Mouse (Mus musculus) liver, adult 2 months (tissue): ENCODE measurements around the gene Grik3. TPM values are rescaled to one million over a fixed set of nuclear protein-coding genes. Genes with fewer than 3 reads are reported as not detected.

Experiments
- DNase-seq: peaks from one replicate; pipeline ENCODE4 v3.0.0-alpha.2; 2011; ENCODE audit warnings: low read depth, low spot score; ENCODE audit errors: extremely low read depth
- H3K27ac ChIP-seq: fragments of 200-500 bp; replicated peaks from 2 replicates; pipeline ENCODE4 v1.5.1; 2012; ENCODE audit warnings: low read depth, mild to moderate bottlenecking, control low read depth, inconsistent platforms, low read length; ENCODE audit not compliant: insufficient read depth
- H3K27me3 ChIP-seq: fragments of 200-500 bp; 2 replicates; pipeline ENCODE4 v1.6.1; 2012; ENCODE audit warnings: mild to moderate bottlenecking, moderate library complexity, low read length, inconsistent platforms; ENCODE audit not compliant: control insufficient read depth, insufficient read depth
- H3K36me3 ChIP-seq: fragments of 200-500 bp; 2 replicates; pipeline ENCODE4 v1.6.1; 2012; ENCODE audit warnings: low read length, inconsistent platforms; ENCODE audit not compliant: control insufficient read depth, insufficient read depth
- H3K4me1 ChIP-seq: fragments of 200-500 bp; 2 replicates; pipeline ENCODE4 v1.6.1; 2011; ENCODE audit warnings: low read length; ENCODE audit not compliant: control insufficient read depth, insufficient read depth
- H3K4me3 ChIP-seq: fragments of 200-500 bp; 2 replicates; pipeline ENCODE4 v1.5.1; 2011; ENCODE audit warnings: low read depth, mild to moderate bottlenecking, control low read depth, low read length, moderate library complexity; ENCODE audit not compliant: insufficient read depth
- H3K79me2 ChIP-seq: fragments of 200-500 bp; 2 replicates; pipeline ENCODE4 v1.6.1; 2012; ENCODE audit warnings: inconsistent platforms, mild to moderate bottlenecking, low read length, moderate library complexity; ENCODE audit not compliant: control insufficient read depth, insufficient read depth
- H3K9ac ChIP-seq: fragments of 200-500 bp; 2 replicates; pipeline ENCODE4 v1.6.1; 2012; ENCODE audit warnings: low read depth, mild to moderate bottlenecking, control low read depth, inconsistent platforms, low read length
- CTCF ChIP-seq: fragments of 200-500 bp; IDR thresholded peaks from 2 replicates; pipeline ENCODE4 v1.5.1; 2011; ENCODE audit warnings: low read depth, low read length, control low read depth
- POLR2A ChIP-seq: fragments of 200-500 bp; IDR thresholded peaks from 2 replicates; pipeline ENCODE4 v1.6.1; 2011; ENCODE audit warnings: low read length, control low read depth; ENCODE audit not compliant: insufficient read depth; ENCODE audit errors: extremely low read depth
- WGBS: fragments of 180-500 bp; shearing (Covaris S2); methylation state at CpG from one replicate; pipeline ENCODE4 v1.1.7; 2018; 5-methylcytosine and 5-hydroxymethylcytosine counted together
- polyA plus RNA-seq: library from polyadenylated mRNA; depleted of rRNA; stranded (reverse); fragments of >200 nt; gene quantifications from 2 replicates; pipeline ENCODE4 v1.2.3, GENCODE M21; 2012
- total RNA-seq: library from RNA; depleted of rRNA; stranded (reverse); fragments of >200 nt; gene quantifications from 2 replicates; pipeline ENCODE4 v1.2.3, GENCODE M21; 2014

Grik3 gene
- total and polyA plus RNA-seq, 2 experiments, result 0.04 TPM; not detected in 1

DNA sequence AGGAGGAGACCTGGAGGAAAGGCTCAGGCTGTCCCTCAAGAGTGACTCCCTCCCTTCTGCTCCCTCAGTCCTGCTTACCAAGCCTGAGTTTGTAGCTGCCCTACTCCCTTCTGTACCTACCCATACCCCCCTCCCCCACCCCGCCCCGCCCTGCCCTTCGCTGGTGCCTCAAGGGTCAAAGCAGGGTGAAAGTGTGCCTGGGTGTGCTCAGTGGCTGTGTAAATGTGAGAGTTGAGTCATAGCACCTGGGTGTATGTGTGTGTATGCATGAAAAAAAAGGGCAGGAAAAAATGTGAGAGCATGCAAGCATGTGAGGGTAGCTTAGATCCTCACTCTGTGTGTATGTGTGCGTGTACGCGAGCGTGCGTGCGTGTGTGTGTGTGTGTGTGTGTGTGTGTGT, 49.1 kb downstream of the Grik3 start:
- H3K27ac ChIP-seq, result no peak overlapping the region
- H3K27me3 ChIP-seq, result no peaks in the 10 kb centered on the region
- no peaks in the 10 kb centered on the region for H3K4me1 ChIP-seq
- no peak overlapping the region for H3K4me3 ChIP-seq
- no peaks in the 10 kb centered on the region for H3K36me3 ChIP-seq
- no peak for TF ChIP-seq POLR2A
- TF ChIP-seq CTCF, result no peak
- no peak overlapping the region for H3K9ac ChIP-seq
- WGBS, result 81% methylated on average over 9 of the region's 9 CpGs
- DNase-seq, result no peak
- no peaks in the 10 kb centered on the region for H3K79me2 ChIP-seq

DNA sequence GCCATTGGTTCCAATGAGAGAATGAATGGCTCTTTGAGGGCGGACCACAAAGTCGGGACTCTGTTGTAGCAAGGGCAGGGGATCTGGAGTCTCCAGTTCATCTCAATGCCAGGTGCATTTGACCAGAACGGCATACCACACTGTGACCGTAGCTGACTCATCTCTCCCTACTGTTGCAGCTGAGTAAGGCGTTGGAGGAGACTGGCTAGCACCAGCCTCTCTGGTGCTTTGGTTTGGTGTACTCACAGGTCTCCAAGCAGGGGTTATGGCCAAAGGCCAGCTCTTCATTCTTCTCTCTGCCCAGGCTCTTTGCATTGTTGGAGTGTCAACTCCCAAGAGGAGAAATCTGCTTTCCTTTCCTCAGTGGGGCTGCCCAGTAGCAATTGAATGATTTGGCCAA, 52.7 kb downstream of the Grik3 start:
- H3K4me3 ChIP-seq, result no peak overlapping the region
- WGBS, result 79% methylated on average over 5 of the region's 5 CpGs
- H3K9ac ChIP-seq, result no peak overlapping the region
- no peak for TF ChIP-seq CTCF
- TF ChIP-seq POLR2A, result no peak
- no peaks in the 10 kb centered on the region for H3K27me3 ChIP-seq
- no peak overlapping the region for H3K27ac ChIP-seq
- H3K36me3 ChIP-seq, result no peaks in the 10 kb centered on the region
- no peak for DNase-seq
- H3K79me2 ChIP-seq, result no peaks in the 10 kb centered on the region
- H3K4me1 ChIP-seq, result no peaks in the 10 kb centered on the region

DNA sequence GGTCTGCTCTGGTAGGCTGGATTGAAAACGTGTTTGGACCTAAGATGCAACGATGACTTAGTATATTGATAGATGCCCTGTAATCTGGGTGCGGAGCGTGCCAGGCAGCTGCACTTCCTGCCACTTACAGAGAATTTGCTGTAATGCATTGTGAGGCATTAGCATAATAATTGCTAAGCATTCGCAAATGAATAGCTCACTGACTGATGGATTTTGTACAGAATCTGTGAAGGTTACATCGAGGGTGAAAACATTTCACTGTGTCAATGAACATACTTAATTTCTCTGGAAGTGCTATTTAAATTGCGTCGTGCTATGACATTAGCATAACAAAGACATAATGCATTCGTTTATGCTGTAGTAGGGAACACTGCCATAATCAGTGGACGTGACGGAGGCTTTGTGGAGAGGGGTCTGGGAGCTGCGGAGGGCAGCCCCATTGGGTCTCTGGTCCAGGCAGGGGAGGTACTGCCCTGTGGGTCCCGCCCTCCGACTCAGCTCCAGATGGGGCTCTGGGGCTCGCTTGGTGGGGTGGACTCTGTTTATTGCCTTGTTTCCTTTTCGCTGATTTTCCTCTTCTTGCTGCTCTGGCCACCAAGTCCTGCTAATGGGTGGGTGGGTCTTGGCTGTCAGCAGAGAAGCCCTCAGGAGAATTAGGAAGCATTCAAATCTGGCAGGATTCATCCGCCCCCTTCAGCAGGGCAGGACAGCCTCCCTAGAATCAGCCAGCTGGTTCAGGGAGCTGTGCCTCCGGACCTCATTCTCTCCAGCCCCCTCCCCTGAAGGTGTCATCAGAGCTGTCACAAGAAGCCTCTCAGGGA, 54.7 kb downstream of the Grik3 start:
- H3K27me3 ChIP-seq, result no peaks in the 10 kb centered on the region
- no peaks in the 10 kb centered on the region for H3K79me2 ChIP-seq
- no peaks in the 10 kb centered on the region for H3K36me3 ChIP-seq
- TF ChIP-seq POLR2A (no peak), CTCF (no peak)
- 42% methylated on average over 18 of the region's 18 CpGs for WGBS
- H3K9ac ChIP-seq, result no peak overlapping the region
- no peaks in the 10 kb centered on the region for H3K4me1 ChIP-seq
- no peak overlapping the region for H3K27ac ChIP-seq
- no peak overlapping the region for H3K4me3 ChIP-seq
- no peak for DNase-seq

DNA sequence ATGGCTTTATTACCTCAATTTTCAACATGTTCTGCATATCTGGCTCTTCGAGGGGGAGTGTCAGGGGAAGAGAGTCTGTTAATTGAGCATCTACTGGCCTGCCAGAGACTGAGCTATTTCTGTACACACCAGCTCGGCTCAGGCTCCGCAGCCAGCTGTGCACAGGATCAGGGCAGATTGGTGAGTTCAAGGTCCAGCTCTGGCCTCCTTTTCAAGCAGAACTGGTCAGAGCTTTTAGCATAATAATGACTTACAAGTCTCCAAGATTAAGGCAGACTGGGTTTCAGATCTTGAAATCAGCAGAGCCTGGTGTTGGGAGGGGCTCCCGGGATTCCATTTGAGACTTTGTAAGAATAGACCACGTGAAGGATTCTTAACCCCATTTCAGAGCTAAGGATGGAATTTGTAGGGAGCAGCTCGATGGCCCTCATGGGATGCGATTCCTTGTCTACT, 55.3 kb downstream of the Grik3 start:
- H3K9ac ChIP-seq, result no peak overlapping the region
- no peak overlapping the region for H3K27ac ChIP-seq
- TF ChIP-seq POLR2A (no peak), CTCF (no peak)
- H3K36me3 ChIP-seq, result no peaks in the 10 kb centered on the region
- no peaks in the 10 kb centered on the region for H3K79me2 ChIP-seq
- WGBS, result 63% methylated on average over 7 of the region's 7 CpGs
- H3K4me3 ChIP-seq, result no peak overlapping the region
- no peak for DNase-seq
- no peaks in the 10 kb centered on the region for H3K4me1 ChIP-seq
- no peaks in the 10 kb centered on the region for H3K27me3 ChIP-seq

DNA sequence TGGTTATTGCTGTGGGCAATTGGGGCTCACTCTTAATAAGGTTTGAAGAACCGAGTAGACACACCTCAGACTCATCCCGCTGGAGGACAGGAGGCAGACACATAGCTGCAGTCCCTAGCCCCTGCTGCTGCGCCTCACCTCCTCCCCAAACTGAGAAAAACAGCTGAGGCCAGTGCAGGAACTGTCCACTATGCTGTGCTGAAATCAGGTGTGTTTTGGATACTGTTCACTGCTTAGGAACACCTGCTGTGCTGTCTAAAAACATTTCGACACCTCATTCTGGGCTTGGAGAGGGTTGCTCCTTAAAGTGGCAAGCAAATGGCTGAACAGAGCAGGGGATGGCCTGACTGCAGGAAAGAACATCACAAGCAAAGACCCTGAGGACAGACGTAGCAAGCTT, 57.7 kb downstream of the Grik3 start:
- Histone ChIP-seq H3K4me3 (no peak overlapping the region), H3K36me3 (no peaks in the 10 kb centered on the region), H3K79me2 (no peaks in the 10 kb centered on the region), H3K27me3 (no peaks in the 10 kb centered on the region; the same call in 1 of the 2 replicates), H3K4me1 (no peaks in the 10 kb centered on the region), H3K9ac (no peak overlapping the region), H3K27ac (no peak overlapping the region)
- DNase-seq, result no peak
- WGBS, result 46% methylated on average over 5 of the region's 5 CpGs
- no peak for TF ChIP-seq CTCF
- no peak for TF ChIP-seq POLR2A

DNA sequence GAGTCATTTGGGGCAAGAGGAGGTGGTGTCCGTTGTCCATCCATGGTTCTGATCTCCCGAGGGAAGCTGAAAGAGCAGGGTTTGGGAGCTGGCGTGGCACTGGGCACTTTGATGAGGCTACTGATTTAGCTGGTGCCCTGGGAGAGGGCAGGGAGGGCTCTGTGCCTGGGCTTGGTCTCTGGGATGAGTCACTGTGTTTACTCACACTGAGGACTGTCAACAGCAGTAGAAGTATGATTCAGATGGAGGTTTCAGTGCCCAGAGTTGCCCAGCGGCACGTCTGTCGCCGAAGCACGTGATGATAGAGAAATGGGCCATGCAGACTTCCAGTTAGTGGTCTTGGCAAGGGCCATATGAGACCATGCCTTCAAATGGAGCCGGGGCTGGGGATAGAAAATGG, 63.3 kb downstream of the Grik3 start:
- no peaks in the 10 kb centered on the region for H3K79me2 ChIP-seq
- DNase-seq, result no peak
- H3K27ac ChIP-seq, result no peak overlapping the region
- H3K27me3 ChIP-seq, result no peaks in the 10 kb centered on the region; the same call in 1 of the 2 replicates
- H3K4me1 ChIP-seq, result no peaks in the 10 kb centered on the region
- H3K4me3 ChIP-seq, result no peak overlapping the region
- 80% methylated on average over 9 of the region's 9 CpGs for WGBS
- no peaks in the 10 kb centered on the region for H3K36me3 ChIP-seq
- no peak overlapping the region for H3K9ac ChIP-seq
- TF ChIP-seq CTCF (no peak), POLR2A (no peak)
